Mouse (Mus musculus) c-Kit-negative CD71-positive TER-119-positive erythroid progenitor cells, embryonic 14.5 days (primary cell): ENCODE data around the gene Slc44a5.
"Not testable (repeated sequence)": the region's sequence is repeated elsewhere in the genome, so short reads cannot be mapped to it uniquely, and the experiment has no call there.

Experiments
- DNase-seq: peaks from one replicate; pipeline ENCODE4 v3.0.0-alpha.2; 2013; ENCODE audit warnings: low read depth, low spot score

The Slc44a5 gene

DNA sequence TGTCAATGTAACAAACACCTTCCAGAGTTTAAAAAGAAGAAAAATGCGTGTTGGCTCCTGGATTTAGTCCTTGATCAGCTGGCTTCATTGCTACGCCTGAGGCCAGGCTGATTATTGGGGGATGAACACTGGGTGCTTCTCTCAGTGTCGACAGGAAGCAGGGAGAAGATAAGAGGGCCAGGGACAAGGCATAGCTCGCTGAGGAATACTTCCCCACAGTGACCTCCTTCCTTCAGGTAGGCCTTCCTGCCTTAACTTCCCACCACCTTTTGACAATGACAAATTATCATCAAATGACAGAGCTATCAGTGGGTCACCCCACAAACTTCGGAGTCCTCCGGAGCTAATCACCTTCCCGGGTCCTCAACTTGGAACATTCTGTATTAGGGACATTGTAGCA, 242.1 kb downstream of the Slc44a5 start:
- DNase-seq = no peak

DNA sequence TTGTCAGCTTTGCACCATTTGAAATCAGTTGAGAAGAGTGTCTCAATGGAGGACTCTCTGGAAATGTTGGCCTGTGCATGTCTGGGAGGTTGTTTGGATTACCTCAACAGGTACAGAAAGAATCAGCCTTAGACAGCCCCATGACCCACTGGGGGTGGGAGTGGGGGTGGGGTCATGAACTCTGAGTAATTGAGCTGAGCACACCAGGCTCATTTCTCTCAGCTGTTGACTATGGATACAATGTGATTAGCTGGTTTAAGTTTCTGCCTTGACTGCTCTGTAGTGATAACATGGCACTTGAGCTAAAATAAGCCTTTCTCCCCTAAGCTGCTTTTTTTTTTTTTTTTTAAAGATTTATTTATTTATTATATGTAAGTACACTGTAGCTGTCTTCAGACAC, 242.5 kb downstream of the Slc44a5 start:
- no peak for DNase-seq

DNA sequence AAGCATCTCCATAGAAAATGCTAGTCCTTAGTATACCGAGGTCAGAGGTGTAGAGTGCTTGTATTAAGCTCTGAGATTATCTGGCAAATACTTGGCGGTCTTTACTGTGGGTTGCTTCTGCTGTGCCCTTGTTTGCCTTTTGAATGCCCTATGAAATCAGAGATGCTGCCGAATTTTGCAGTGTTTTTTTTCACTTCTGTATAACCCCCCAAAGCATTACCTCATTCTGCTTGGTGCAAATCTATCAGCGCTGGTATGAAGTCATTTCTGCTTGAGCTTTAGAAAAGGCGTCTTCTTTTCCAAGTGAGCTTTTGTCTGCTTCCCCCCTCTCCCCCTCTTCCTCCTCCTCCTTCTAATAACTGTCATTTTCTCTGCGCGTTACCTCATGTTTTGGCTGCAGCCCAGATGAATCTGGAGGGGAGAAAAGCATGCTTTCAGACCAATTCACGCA, 248.9 kb downstream of the Slc44a5 start:
- DNase-seq = no peak

DNA sequence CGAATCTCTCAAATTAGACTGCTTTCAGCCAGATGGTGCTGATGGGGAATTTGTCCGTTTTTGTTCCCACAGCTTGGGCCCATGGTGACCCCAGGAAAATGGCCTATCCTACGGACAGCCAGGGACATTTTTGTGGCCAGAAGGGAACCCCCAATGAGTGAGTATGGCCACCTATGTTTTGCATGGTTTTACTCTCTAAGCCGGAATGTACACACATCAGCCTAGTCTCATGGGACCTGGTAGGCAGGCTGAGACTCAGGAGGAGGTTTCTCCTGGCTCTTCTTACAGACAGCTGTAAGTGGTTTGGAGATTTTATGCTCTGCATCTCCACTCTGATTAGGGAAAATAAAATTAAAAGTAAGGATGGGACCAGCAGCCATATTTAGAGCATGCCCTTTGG, 249.5 kb downstream of the Slc44a5 start:
- DNase-seq = no peak

DNA sequence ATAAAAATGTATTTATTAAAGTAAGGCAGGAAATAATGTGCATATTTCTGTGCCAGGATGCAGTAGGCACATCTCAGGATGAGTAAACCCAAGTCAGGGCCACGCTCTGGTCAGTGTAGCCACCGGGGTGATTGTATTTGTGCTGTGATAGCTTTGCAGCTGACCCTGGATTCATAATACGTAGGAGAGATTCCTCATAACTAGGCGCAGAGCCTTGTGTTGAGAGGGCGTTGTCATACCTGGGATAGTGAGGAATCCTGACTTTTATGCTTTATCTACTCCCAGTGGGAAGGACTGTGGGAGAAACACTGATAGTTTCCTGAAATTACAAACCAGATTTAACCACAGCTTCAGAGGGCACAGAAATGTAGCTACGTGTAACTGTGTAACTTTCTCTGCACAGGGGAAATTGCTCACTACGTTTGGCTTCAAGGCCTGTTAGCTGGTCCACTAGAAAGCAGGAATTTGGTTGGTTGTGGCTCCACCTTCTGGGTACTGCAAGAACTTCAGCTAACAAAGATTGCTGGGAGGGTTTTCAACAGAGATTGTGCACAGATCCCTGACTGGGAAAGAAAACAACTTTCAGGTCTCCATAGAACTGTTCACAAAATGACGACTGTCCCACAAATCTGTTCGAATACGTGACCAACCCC, 253.0 kb downstream of the Slc44a5 start:
- no peak for DNase-seq

DNA sequence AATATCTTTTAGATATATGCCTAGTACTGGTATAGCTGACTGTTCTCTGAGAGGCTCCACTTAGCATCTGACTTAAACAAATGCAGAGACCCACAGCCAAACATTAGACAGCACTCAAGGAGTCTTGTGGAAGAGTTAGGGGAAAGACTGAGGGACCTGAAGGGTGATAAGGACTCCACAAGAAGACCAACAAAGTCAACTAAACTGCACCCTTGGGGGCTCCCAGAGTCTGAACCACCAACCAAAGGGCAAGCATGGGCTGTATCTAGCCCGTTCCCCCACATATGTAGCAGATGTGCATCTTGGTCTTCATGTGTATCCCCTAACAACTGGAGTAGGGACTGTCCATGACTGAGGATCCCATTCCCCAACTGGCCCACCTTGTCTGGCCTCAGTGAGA, 271.7 kb downstream of the Slc44a5 start:
- no peak for DNase-seq

DNA sequence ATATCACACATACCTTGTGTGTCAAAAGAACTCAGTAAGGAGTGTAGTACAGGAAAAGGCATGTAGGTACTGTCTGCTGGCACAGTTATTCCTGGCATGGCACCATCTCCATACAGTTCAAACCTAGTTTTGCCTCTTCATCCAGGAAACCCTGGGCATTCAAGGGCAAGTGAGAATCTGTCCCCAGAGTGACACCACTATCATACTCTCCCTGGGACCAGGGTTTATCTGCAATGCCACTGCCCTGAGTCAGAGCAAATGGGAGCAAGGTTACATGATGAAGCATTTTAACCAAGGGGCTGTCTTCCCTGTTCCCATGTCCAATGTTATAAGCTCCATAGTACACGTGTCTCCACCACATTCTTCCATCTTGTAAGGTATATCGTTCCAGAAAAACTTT, 278.2 kb downstream of the Slc44a5 start:
- DNase-seq = no peak

DNA sequence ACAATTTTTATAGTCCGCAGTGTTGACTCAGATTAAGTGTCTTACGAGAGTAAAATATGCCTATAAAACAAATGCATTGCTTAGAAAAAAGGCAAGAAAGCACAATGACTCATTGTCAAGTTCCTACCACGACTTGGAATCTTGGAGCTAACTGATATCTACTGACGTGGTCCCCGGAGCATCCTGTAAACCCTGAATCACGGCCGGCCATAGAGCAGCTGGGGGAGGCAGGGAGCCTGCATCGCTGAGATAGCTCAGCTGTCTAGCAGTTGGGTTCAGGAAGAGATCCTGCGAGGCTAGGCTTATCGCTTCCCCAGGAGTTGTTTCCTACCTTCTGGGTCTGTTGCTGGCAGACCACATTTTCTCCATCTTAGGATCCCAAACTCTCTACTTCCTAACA, 279.0 kb downstream of the Slc44a5 start:
- no peak for DNase-seq

DNA sequence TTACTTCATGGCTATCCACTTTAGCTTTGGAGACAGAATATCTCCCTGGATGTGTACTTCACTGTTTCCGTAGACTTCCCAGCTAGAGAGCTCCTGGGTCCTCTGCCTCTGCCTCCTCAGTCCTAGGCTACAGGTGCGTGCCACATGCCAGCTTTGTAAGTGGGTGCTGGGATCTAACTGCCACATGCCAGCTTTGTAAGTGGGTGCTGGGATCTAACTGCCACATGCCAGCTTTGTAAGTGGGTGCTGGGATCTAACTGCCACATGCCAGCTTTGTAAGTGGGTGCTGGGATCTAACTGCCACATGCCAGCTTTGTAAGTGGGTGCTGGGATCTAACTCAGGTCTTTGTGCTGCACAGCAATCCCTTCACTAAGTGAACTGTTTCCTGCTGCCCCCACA, 281.0 kb downstream of the Slc44a5 start:
- not testable (repeated sequence) for DNase-seq

DNA sequence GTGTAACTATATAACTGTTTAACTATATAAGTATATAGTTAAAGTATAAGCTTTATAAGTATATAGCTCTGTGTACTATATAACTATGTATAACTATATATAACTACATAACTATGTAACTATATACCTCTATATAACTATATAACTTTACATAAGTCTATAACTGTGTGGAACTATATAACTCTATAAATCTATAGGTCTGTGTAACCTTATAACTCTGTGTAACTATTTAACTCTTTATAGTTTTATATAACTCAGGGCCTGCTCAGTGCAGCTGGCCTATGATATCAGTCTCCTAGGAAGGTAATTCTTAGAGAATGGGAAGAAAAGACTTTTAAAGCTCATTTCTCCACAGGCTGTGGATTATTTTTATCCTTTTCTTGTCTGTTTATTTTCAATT, 284.1 kb downstream of the Slc44a5 start:
- no peak for DNase-seq

DNA sequence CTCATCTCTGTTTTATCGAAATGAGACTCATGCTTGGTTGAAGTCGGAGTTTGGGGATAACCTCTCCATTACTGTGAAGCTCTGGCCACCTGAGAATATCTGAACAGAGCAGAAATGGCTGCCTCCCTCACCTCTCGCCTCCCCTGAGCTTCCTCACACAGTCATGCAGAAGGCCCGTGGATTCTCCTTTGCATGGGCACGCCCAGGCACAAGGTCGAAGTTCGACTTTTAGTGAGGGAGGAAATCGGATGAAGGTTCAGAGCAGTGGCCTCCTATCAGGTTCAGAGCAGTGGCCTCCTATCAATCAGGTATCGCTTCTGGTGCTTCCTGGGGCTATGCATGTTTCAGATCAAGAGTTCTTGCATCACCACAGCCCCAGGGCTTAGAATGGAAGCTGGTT, 295.1 kb downstream of the Slc44a5 start:
- DNase-seq = no peak

DNA sequence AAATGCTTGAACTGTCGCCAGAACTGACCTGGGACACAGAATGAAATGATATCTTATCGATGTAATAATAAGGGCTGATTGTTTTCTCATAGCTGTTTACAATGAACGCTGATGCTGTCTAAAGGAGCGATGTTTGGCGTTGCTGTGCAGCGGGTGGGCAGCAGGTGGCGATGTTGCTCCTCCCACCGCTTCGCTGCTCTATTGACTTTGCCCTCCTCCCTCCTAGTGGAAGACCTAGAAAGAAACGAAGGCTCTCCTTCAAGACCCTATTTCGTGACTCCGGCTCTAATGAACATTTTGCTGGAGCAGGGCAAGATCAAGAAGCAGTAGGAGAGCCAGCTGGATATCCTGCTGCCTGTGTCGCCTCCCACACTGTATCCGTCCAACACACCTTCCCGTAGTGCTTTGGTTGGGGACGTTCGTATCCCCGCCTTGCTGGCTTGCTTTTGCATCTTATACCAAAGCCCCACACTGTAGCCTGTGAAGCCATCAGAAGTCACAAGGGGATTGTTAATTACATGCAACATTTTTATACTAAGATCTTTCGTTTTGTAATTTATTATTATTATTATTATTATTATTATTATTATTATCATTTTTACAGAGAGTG, 296.6 kb downstream of the Slc44a5 start:
- no peak for DNase-seq

DNA sequence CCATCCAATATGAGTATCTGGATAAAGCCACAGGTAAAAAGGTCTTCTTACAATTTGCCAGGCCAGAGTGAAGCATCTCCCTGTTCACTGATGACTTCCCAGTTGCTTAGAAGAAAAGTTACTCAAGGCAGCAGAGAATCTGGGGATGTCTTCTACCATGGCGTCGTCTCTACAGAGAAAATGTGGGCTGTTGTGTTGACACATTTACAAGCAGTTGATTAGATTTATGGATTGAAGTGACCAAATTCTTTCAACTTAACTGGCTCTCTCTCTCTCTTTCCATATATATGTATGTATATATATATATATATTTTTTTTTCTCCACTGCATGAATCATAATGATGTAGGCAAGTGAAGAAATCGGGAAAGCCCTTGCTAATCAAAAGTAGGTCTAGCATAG, 301.4 kb downstream of the Slc44a5 start:
- no peak for DNase-seq

DNA sequence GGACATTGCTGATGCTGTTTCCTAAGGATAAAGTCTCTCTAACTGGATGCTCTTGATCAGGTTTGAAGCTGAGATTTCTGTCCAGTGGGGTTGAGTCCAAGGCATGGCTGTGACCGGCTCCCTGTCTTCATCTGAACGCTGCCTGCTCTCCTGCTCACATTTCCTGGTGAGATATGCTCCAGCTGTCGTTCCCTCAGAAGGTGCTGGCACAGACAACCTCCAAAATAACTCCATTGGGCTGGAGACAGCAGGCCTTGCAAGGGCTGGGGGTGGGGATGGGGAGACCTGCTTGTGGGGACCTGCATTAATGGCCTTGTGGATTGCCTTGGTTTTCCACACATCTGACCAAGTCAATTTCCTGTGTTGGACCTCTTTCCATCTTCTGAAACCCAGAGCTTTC, 311.0 kb downstream of the Slc44a5 start:
- no peak for DNase-seq

DNA sequence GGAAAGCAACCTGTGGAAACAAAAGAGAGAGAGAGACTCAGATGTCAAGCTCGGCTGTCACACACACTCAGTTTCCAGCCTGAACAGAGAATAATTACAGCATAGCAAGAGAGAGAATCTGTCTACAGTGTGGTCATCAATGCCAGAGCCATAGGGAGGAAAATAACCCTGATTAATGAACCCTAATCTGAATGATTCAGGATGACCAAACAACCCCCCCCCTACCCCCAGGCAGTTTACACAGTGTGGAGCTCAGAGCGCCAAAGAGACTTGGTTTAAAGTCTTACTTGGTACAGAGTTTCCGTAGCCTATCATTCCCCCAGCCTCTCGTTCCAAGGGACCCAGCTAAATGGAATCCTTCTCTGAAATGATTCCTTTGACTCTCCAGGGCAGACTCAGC, 312.1 kb downstream of the Slc44a5 start:
- DNase-seq = no peak

DNA sequence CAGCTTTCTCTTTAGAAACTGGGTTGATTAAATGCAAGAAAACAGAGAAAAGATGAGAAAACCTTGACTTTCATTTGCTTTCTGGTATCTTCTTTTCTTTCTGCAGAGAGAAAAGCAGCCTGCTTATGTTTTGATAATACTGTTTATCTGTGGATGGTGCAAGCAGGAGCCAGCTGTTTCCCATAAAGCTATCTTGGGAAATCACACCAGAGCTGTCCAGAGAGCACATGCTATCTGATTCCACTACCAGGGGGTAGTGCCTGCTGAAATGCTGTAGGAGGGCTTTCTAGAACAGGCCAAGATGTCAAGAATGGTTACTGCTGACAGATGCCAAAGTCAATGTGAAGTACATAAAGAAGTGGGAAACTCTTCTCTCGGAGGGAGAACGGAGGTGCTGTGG, 314.0 kb downstream of the Slc44a5 start:
- DNase-seq = no peak

DNA sequence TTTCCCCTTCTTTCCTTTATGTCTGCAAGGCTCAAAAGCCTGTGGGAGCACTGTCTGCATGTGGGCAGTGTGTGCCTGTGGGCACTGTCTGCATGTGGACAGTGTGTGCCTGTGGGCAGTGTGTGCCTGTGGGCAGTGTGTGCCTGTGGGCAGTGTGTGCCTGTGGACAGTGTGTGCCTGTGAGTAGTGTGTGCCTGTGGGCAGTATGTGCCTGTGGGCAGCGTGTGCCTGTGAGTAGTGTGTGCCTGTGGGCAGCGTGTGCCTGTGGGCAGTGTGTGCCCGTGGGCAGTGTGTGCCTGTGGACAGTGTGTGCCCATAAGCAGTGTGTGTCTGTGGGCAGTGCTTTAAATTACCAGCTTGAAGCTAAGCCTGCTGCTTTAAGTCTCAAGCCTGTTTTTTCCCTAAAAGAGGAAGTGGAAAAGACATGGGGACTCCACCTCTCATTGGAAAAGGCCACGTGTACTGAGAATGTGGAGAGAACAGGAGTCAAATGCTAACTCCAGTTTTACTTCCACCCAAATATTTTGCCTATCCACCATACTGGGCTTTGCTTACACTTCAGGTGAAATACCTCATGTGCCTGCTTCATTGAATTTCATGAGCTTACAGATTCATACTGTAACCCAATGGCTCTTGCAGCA, 315.3 kb downstream of the Slc44a5 start:
- DNase-seq = no peak

DNA sequence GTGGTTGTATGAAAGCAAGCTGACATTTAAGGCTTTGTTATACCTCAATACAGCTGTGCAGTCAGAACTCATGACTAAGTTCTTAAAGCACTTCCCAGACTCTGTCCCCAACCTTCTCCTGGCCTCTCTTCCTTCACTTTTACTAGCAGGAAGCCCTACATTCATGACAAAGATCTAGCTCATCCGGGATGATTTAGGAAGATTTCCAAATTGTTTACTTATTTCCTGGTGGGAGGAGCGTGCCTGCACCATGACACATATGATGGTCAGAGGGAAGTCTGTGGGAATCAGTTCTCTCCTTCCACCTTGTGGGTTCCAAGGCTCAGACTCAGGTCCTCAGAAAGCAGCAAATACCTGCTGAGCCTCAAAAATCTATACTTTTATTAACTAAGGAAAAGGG, 317.1 kb downstream of the Slc44a5 start:
- DNase-seq = no peak

DNA sequence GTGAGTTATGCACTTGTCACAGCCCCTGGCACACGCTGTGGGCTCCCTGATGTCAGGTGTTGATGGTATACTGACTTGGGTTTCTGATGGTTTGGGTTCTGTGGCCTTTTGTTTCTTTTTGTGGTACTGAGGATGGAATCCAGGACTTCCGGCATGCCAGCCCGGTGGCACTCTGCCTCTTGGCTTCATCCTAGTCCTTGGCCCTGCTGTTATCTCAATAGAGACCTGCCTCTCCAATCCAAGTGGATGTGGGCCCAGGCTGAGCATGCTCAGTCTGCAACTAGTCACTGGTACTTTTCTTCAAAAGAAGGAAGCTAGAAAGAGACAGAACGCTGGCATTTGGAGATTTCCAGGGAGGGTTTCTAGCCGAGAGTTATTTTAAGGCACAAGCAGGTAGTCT, 318.9 kb downstream of the Slc44a5 start:
- DNase-seq = no peak

DNA sequence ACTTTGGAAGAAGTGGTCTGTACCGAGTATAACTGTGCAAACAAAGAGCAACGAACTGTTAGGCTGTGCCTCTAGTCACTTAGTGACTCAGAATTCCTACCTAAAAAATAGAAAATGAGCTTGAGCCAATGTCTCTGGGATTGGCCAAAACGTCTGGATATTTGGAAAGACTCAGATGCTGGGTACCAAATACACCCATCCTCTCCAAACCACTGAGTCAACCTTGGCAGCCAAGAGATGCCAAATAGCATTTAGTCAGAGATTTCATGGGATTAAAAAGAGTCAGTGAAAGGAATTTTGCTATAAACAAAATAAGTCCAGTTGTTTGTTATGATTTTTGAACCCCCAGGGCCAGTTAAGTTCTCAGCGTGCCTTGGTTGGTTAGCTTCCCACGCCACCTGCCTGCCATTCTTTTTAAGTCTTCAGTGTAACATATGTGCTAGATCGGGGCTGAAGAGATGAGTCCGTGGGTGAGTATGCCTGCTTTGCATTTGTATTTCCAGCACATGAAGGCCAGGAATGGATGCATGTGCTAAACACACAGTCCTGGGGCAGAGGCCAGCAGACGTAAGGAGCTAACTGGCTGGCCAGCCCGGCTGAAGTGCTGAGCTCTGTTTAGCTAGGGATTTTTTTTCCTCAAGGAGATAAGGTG, 320.7 kb downstream of the Slc44a5 start:
- DNase-seq = no peak

DNA sequence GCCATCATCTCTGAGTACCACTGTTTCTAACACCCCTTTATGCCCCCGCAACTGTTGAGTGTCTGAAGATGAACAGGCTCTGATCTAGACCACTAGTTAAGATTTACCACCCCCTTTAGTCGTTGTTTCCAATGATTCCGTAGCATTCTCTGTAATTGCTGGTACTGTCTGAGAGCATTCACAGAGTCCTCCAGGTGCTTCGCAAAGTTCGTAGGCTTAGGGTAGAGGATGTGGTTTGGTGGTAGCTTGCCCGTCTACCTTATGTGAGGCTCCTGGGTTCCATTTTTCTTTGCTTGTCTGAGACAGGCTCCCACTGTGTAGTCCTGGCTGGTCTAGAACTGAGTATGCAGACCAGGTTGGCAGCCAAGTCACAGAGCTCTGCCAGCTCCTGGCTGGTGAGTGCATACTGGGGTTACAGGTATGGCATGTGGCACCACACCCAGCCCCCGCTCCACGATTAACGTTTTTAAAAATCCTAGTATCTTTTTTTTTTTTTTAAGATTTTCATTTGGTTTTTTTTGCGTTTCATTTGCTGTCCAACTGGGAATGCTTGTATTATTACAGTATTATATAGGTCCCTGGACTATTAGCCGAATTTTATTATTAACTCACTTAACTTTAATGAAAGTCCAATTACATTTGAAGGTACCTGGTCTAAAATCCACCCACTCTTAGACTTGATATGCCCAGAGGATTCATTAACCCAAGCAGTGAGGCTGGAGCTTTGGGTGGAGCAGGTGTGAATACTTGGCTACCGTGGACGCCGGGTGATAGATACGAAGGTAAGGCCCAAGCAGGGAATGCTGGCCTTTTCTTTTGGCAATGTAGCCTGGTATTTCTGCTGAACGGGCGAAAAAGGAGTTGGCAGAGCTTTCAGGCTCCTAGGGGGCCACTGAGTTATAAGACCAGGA, 321.9 kb downstream of the Slc44a5 start:
- DNase-seq = no peak

DNA sequence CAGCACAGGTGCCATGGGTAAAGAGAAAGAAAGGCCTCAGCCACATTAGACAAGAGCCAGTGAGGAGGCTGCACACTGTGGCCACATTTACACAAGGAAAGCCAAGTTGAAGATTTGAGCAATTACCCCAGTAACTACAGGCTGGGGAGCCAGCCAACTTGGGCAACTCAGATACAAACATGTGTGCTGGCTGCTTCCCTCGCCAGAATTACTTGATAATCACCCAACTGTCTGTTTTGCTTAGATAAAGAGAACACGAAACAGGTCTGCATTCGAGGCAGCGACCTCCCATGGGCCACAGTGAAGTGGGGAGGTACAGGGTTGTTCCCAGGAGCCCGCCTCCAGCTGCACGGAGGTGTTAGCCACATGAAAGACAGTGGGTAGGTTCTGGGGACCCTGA, 324.3 kb downstream of the Slc44a5 start:
- no peak for DNase-seq
